Mouse (Mus musculus): Measurements from ENCODE around the gene Ctu1.
"Not testable (repeated sequence)": the region's sequence is repeated elsewhere in the genome, so short reads cannot be mapped to it uniquely, and the experiment has no call there.

Ctu1 gene

GRCm38 (mm10) chr7:43680960-43681359, 9.1 kb downstream of the Ctu1 start:
- DNase-seq = peak; percentile 39 to 66

- not testable (repeated sequence) for DNase-seq
These were observed 10.7 kb downstream of the Ctu1 start for GRCm38 (mm10) chr7:43682511-43682910.

- no peak for DNase-seq
These were observed 13.3 kb downstream of the Ctu1 start for GRCm38 (mm10) chr7:43685088-43685487.

- no peak for DNase-seq
These were observed 18.3 kb downstream of the Ctu1 start, which contains the start of gene Klk14 for GRCm38 (mm10) chr7:43690118-43690517. Gene Klk14 (plus strand): TSS chr7:43690418.

GRCm38 (mm10) chr7:43710031-43710430, 38.2 kb downstream of the Ctu1 start:
- DNase-seq = no peak

- DNase-seq = no peak
These were observed 40.5 kb downstream of the Ctu1 start, which contains the start of gene Klk13 for GRCm38 (mm10) chr7:43712267-43712666. Gene Klk13 (plus strand): TSS chr7:43712567.

GRCm38 (mm10) chr7:43712917-43713316, 41.1 kb downstream of the Ctu1 start:
- DNase-seq = no peak

GRCm38 (mm10) chr7:43713741-43714351, 42.0 kb downstream of the Ctu1 start:
- no peak for DNase-seq
